Mouse (Mus musculus): ENCODE data around the gene Atp5j.

The Atp5j gene

DNA sequence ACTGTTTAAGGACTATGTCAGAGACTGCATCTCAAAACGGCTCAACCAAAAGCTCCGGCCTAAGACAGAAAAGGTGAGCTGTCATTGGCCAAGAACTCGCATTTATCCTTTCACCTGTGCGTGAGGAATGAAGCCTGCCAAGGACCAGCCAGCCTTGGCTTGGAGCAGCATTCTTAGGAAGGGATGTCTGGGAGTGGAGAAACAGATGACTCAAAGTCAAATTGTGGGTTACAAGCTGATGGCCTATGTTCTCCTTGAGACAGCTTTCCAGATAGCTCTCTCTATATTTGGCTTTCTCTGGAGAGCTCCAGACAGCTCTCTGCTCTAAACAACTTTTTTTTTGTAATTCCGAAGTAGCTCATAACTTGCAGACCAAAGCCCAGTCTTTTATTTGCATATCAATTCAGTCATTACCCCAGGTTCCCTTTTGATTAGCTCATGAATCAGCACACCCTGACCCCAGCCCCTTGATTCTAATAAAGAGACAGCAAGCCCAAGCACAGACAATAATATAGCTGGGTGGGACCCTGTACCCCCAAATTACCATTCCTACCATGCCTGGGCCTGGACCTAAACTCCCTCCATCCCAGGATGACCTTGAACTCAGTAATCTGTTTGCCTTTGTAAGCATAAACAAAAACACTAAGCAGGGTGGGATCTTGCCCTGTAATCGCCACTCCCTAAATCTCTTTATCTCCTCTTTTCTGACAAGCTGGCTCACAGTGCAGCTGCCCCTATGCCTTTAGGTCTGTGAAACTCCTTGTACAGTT, 56.4 kb downstream of the Atp5j start:
- ChIA-PET CTCF (interaction anchor here (0.8 to 1.7 kb wide), 5 partner anchors 11 to 44 kb away, joined by 3 to 5 read pairs (median 3); partner anchors contain the start of gene Mrpl39 (in 3 of the 4)), POLR2A (interaction anchor here (0.5 to 16.2 kb wide), 73 partner anchors 4 to 1319 kb away, joined by 3 to 369 read pairs (median 5); partner anchors contain the start of genes Gabpa (in 4 of the 4), Mrpl39 (in 4 of the 4), Atp5j (in 3 of the 4) and App (in 1 of the 4))

DNA sequence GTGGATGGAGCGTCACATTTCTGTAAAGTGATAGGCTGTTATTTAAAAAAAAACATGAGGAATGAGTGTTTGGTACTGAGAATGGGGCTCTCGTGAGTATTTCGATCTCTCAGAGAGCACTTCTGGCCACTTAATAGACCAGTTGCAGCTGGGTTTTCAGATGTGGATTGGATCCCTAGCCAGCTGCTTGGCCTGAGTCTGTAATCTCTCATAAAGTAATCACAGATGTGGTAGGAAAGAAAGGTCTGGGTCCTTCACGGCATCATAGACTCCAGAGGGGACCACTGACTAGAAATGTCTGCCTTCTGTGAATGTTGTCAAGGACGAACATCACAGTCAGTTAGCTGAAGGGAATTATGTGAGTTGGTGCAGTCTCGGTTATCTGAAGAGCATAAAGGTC, 57.0 kb downstream of the Atp5j start:
- CTCF ChIA-PET, result interaction anchor here in 3 of 4 experiments (0.6 to 1.7 kb wide), 5 partner anchors 10 to 43 kb away, joined by 3 to 6 read pairs (median 4); partner anchors contain the start of gene Mrpl39 (in 2 of the 3)
- POLR2A ChIA-PET, result interaction anchor here (0.6 to 16.2 kb wide), 62 partner anchors 4 to 616 kb away, joined by 3 to 369 read pairs (median 6); partner anchors contain the start of genes Gabpa (in 4 of the 4), Mrpl39 (in 4 of the 4), Atp5j (in 3 of the 4) and App (in 1 of the 4)

All from embryonic stem cell, embryonic (primary cell).